Mouse (Mus musculus) kidney, adult 2 months (tissue): ENCODE results near the gene St8sia6. TPM values are rescaled to one million over a fixed set of nuclear protein-coding genes. Genes with fewer than 3 reads are reported as not detected.

Experiments used
- DNase-seq: peaks from one replicate; pipeline ENCODE4 v3.0.0; 2021
- H3K27ac ChIP-seq: fragments of 200-500 bp; 2 replicates; pipeline ENCODE4 v1.5.1; 2012; ENCODE audit warnings: low read depth, low read length, control low read depth, inconsistent platforms; ENCODE audit not compliant: insufficient read depth
- H3K27me3 ChIP-seq: fragments of 200-500 bp; replicated peaks from 2 replicates; pipeline ENCODE4 v1.6.1; 2012; ENCODE audit warnings: mild to moderate bottlenecking, moderate library complexity, low read length, inconsistent platforms; ENCODE audit not compliant: control insufficient read depth, insufficient read depth
- H3K36me3 ChIP-seq: fragments of 200-500 bp; 2 replicates; pipeline ENCODE4 v1.6.1; 2012; ENCODE audit warnings: mild to moderate bottlenecking, moderate library complexity, low read length, inconsistent platforms; ENCODE audit not compliant: control insufficient read depth, insufficient read depth
- H3K4me1 ChIP-seq: fragments of 200-500 bp; 2 replicates; pipeline ENCODE4 v1.6.1; 2011; ENCODE audit warnings: low read length; ENCODE audit not compliant: control insufficient read depth, insufficient read depth
- H3K4me3 ChIP-seq: fragments of 200-500 bp; 2 replicates; pipeline ENCODE4 v1.5.1; 2011; ENCODE audit warnings: mild to moderate bottlenecking, low read depth, low read length, control low read depth; ENCODE audit not compliant: insufficient read depth
- CTCF ChIP-seq: fragments of 200-500 bp; conservative IDR thresholded peaks from 2 replicates; pipeline ENCODE4 v1.5.1; 2011; ENCODE audit warnings: low read depth, mild to moderate bottlenecking, control low read depth, low read length, moderate library complexity, mixed read lengths; ENCODE audit not compliant: insufficient read depth, insufficient read length
- POLR2A ChIP-seq: fragments of 200-500 bp; IDR thresholded peaks from one replicate; pipeline ENCODE4 v1.6.1; 2011; ENCODE audit warnings: low read depth, low read length, control low read depth
- WGBS: fragments of 180-500 bp; shearing (Covaris S2); methylation state at CpG from one replicate; pipeline ENCODE4 v1.1.7; 2018; 5-methylcytosine and 5-hydroxymethylcytosine counted together
- polyA plus RNA-seq: library from polyadenylated mRNA; depleted of rRNA; stranded (reverse); fragments of >200 nt; gene quantifications from 2 replicates; pipeline ENCODE4 v1.2.3, GENCODE M21; 2012

Gene St8sia6
- polyA plus RNA-seq, 1 experiment, result 4.0 TPM

DNA sequence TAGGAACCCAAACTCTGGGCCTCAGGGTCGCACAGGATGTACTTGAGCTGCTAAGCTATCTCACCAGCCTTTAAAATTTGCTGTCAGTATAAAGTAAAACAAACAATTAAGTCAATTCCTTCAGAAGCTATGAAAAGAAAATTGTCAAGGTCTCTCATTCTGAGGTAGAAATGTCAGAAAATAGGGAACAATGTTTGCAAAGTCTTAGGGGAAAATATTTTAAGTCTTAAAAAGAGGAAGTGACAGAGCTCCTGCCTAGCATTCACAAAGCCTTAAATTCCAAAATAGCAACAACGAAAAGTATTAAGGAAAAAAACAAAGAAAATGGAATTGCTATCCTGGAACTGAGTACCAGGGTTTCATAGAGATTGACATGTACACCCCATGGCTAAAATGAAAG, 8.6 kb downstream of the St8sia6 start:
- no peak for TF ChIP-seq CTCF
- TF ChIP-seq POLR2A, result no peak
- Histone ChIP-seq H3K36me3 (no peaks in the 10 kb centered on the region), H3K27ac (peak overlapping the region; percentile 88), H3K27me3 (no peaks in the 10 kb centered on the region), H3K4me3 (no peak overlapping the region), H3K4me1 (peaks cover 15% of the 10 kb centered on the region; the same call in 1 of the 2 replicates)
- DNase-seq, result no peak
- 76% methylated on average over 2 of the region's 2 CpGs for WGBS

GRCm38 (mm10) chr2:13784448-13784847, 9.4 kb downstream of the St8sia6 start:
- peak; percentile 88 for DNase-seq
- no peaks in the 10 kb centered on the region for H3K36me3 ChIP-seq
- H3K4me1 ChIP-seq, result peaks cover 15% of the 10 kb centered on the region; the same call in 1 of the 2 replicates
- H3K4me3 ChIP-seq, result no peak overlapping the region
- no peaks in the 10 kb centered on the region for H3K27me3 ChIP-seq
- TF ChIP-seq CTCF, result no peak
- no peak for TF ChIP-seq POLR2A
- H3K27ac ChIP-seq, result peak overlapping the region; percentile 88
- 46% methylated on average over 1 of the region's 1 CpGs for WGBS

GRCm38 (mm10) chr2:13777032-13777431, 16.8 kb downstream of the St8sia6 start:
- H3K27me3 ChIP-seq, result no peaks in the 10 kb centered on the region
- no peak for DNase-seq
- no peak overlapping the region for H3K27ac ChIP-seq
- TF ChIP-seq CTCF (no peak), POLR2A (no peak)
- H3K36me3 ChIP-seq, result no peaks in the 10 kb centered on the region
- 0 out of 2 replicates have a peak, but pooled peaks cover 3% of the 10 kb centered on the region for H3K4me1 ChIP-seq
- H3K4me3 ChIP-seq, result no peak overlapping the region

DNA sequence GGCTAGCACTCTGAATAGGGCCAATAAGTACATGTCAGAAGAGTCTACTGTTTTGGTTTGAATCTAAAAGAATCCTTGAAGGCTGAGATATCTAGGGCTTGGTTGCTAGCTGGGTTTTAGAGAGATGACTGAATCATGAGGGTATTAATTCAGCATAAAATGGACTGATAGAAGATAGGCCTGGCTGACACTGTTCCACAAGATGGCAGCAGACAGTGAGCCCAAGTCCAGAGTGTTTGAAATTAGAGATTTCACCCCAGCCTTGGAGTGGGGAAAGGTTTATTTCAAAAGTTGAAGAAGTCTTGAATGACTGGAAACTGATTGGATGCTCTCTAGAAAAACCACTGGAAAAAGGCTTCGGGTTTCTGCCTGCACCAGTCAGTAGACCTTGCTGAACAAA, 17.4 kb downstream of the St8sia6 start:
- 61% methylated on average over 1 of the region's 1 CpGs for WGBS
- no peak for DNase-seq
- Histone ChIP-seq H3K36me3 (no peaks in the 10 kb centered on the region), H3K27me3 (no peaks in the 10 kb centered on the region), H3K4me1 (no peaks in the 10 kb centered on the region), H3K4me3 (no peak overlapping the region), H3K27ac (no peak overlapping the region)
- TF ChIP-seq CTCF, result no peak; the same call in 1 of the 2 replicates
- TF ChIP-seq POLR2A, result no peak

DNA sequence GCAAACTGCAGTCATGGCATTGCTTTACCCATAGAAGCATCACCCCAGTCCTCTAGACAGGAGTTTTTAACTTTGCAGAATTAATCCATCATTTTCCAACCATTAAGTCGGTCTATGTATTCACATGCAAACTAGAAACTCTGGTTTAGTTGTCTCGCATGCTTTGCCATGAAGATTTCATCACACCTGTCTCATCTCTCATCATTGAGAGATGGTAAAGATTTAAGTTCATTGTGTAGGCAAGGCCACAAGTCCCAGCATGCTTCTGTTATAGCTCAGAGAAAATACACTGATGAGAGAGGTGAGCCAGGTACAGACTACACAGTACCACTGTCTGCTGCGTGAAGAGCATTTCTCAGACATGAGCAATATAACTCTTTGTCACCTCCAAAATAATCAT, 18.8 kb downstream of the St8sia6 start:
- TF ChIP-seq CTCF (no peak), POLR2A (no peak)
- WGBS, result 95% methylated on average over 3 of the region's 3 CpGs
- DNase-seq, result no peak

DNA sequence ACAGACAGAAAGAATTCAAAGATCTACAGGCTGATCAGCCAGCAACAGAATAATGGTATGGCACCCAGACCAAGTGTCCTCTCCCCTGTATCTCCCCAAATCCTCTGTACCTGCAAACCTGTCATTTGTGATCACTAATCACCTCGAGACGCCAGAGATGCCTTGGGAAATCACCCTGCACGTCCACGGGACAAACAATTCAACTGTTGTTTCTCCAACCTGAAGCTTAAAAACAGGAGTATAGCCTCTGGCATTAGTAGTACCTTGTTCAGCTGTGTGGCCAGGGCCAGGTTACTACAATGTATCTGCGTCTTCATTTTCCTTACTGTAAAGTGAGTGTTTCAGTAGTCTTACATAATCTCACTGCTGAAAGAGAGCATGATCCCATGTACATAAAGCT, 25.3 kb downstream of the St8sia6 start:
- no peaks in the 10 kb centered on the region for H3K27me3 ChIP-seq
- H3K4me3 ChIP-seq, result no peak overlapping the region
- WGBS, result 74% methylated on average over 5 of the region's 5 CpGs
- H3K36me3 ChIP-seq, result no peaks in the 10 kb centered on the region; the same call in 1 of the 2 replicates
- H3K27ac ChIP-seq, result peak overlapping the region; percentile 28; the same call in 1 of the 2 replicates
- TF ChIP-seq CTCF (no peak), POLR2A (no peak)
- peaks cover 14% of the 10 kb centered on the region; the same call in 1 of the 2 replicates for H3K4me1 ChIP-seq
- no peak for DNase-seq

More for the DNA sequence above, 18.8 kb downstream of the St8sia6 start:
- H3K36me3 ChIP-seq, result no peaks in the 10 kb centered on the region
- no peaks in the 10 kb centered on the region for H3K27me3 ChIP-seq
- no peaks in the 10 kb centered on the region for H3K4me1 ChIP-seq
- H3K4me3 ChIP-seq, result no peak overlapping the region
- no peak overlapping the region for H3K27ac ChIP-seq

- Histone ChIP-seq H3K27ac (peak overlapping the region; percentile 54), H3K4me1 (peaks cover 14% of the 10 kb centered on the region; the same call in 1 of the 2 replicates), H3K27me3 (no peaks in the 10 kb centered on the region), H3K36me3 (no peaks in the 10 kb centered on the region; the same call in 1 of the 2 replicates), H3K4me3 (no peak overlapping the region)
- WGBS, result 46% methylated on average over 9 of the region's 9 CpGs
- DNase-seq, result no peak
- TF ChIP-seq CTCF, result no peak
- TF ChIP-seq POLR2A, result no peak
These were observed 26.1 kb downstream of the St8sia6 start for GRCm38 (mm10) chr2:13767532-13768411.
